Mouse (Mus musculus) kidney, embryonic 16.5 days (tissue): ENCODE results near the gene Lrfn4. TPM values are rescaled to one million over a fixed set of nuclear protein-coding genes. Genes with fewer than 3 reads are reported as not detected.

ENCODE experiments used
- ATAC-seq: fragments of 200-750 bp; cut with Nextera tagmentation; 2 replicates; pipeline ENCODE4 v1.8.0; 2017; ENCODE audit warnings: moderate TSS enrichment; ENCODE audit not compliant: low FRiP score, low TSS enrichment
- H3K27ac ChIP-seq: fragments of 300-500 bp; sonication (generic); 2 replicates; pipeline ENCODE4 v1.5.1; 2014; ENCODE audit warnings: low read length
- H3K27me3 ChIP-seq: fragments of 300-500 bp; sonication (generic); 2 replicates; pipeline ENCODE4 v1.6.1; 2014; ENCODE audit warnings: low read length, control low read depth, mixed read lengths; ENCODE audit not compliant: insufficient read depth
- H3K36me3 ChIP-seq: fragments of 300-500 bp; sonication (generic); 2 replicates; pipeline ENCODE4 v1.6.1; 2014; ENCODE audit warnings: low read length, control low read depth, mixed read lengths; ENCODE audit not compliant: insufficient read depth
- H3K4me1 ChIP-seq: fragments of 300-500 bp; sonication (generic); 2 replicates; pipeline ENCODE4 v1.6.1; 2014; ENCODE audit warnings: low read length, control low read depth, mixed read lengths; ENCODE audit not compliant: insufficient read depth
- H3K4me2 ChIP-seq: fragments of 300-500 bp; sonication (generic); replicated peaks from 2 replicates; pipeline ENCODE4 v1.6.1; 2014; ENCODE audit warnings: low read depth, low read length
- H3K4me3 ChIP-seq: fragments of 300-500 bp; sonication (generic); 2 replicates; pipeline ENCODE4 v1.5.1; 2014; ENCODE audit warnings: mild to moderate bottlenecking, low read length
- H3K9ac ChIP-seq: fragments of 300-500 bp; sonication (generic); replicated peaks from 2 replicates; pipeline ENCODE4 v1.6.1; 2014; ENCODE audit warnings: low read length
- H3K9me3 ChIP-seq: fragments of 300-500 bp; sonication (generic); 2 replicates; pipeline ENCODE4 v1.6.1; 2016; ENCODE audit warnings: low read length, control low read depth
- WGBS: fragments of 180-500 bp; shearing (Covaris S2); extraction: QIAGEN DNeasy Blood & Tissue Kit; methylation state at CpG from one replicate; pipeline ENCODE4 v1.1.7; 2014; 5-methylcytosine and 5-hydroxymethylcytosine counted together
- polyA plus RNA-seq: library from polyadenylated mRNA; unstranded; fragments of >200 nt; fragmentation: Nextera tagmentation; extraction: Ambion mirVana; gene quantifications from 2 replicates; pipeline ENCODE4 v1.2.1, GENCODE M21; 2015

Gene Lrfn4
- polyA plus RNA-seq, result 4.5 and 6.0 TPM in 2 replicates

DNA sequence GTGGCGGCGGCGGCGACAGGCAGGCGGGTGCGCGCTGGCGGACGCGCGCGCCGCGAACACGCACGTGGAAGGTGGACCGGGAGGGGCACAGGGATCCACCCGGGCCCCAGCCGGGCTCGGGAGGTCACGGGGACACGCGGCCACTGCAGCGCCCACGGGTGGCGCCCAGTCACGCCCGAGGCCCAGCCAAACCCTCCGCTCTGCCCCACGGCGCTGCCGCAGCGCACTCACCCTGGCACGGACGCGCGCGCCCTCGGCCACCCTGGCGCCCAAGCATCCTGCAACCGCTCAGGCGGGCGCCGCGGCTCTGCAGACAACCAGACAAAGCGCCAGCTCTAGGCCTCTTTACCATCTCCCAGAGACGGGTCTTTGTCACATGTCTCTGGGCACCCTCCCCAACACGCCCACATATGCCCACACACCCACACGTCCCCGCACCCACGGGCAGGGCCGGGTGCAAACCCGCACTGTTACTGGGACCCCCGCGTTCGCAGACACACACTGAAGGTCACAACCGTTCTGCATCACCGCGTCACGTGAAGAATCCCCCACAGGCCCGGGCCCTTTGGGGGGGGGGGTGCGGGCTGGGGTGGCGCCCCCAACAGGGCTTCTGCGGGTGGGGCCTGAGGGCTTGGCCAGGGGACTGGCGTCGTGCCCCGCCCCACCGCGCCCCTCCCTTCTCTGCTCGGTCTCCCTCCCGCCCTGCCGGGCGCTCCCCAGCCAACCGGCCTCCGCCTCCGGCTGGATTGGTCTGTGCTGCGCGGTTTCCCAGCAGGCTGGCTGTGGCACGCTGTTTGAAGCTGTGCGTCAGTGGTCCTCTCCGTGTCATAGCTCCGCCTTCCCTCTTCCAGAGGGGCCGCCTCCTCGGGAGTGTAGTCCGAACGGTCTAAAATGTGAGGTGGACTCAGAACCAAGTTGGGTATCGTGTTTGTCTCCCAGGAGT lies at the start of gene Lrfn4:
Lrfn4 (minus strand) TSS at position 517 of the 943 bp plus-strand sequence.
- Histone ChIP-seq H3K9me3 (no peaks in the 10 kb centered on the region), H3K27ac (peak within 1 kb of the TSS; percentile 94), H3K27me3 (no peaks in the 10 kb centered on the region), H3K36me3 (peaks cover 28% of the 10 kb centered on the region), H3K9ac (peak within 1 kb of the TSS; percentile 92), H3K4me2 (peak within 1 kb of the TSS; percentile 86), H3K4me3 (peak within 1 kb of the TSS; percentile 91), H3K4me1 (peaks cover 36% of the 10 kb centered on the region)
- ATAC-seq, result peak; percentile 97
- under 1% methylated on average over 79 of the region's 87 CpGs for WGBS

DNA sequence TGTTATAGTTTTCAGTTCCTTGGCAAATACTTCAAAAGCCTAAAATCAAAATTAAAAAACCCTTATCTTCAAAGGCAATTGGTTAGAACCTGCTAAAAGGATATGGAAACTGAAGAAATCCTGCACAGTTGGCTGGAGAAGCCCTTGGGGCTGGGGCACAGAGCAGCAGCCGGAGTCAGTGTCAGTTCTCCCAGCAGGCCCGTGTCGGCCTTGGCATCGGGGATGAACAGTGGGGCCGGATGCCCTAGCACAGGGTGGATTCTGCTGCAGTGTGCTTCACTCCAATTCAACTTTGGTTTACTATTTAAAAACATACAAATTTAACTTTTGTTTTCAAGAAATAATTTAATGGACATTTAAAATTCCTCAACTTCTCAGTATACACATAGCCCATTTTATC lies 42.7 kb upstream of the Lrfn4 start:
- no peak for ATAC-seq
- WGBS, result 85% methylated on average over 5 of the region's 5 CpGs
- H3K4me1 ChIP-seq, result no peaks in the 10 kb centered on the region
- H3K4me3 ChIP-seq, result no peak overlapping the region
- no peak overlapping the region for H3K9ac ChIP-seq
- no peaks in the 10 kb centered on the region for H3K36me3 ChIP-seq
- H3K9me3 ChIP-seq, result no peaks in the 10 kb centered on the region
- H3K27ac ChIP-seq, result no peak overlapping the region
- H3K27me3 ChIP-seq, result no peaks in the 10 kb centered on the region
- no peak overlapping the region for H3K4me2 ChIP-seq

DNA sequence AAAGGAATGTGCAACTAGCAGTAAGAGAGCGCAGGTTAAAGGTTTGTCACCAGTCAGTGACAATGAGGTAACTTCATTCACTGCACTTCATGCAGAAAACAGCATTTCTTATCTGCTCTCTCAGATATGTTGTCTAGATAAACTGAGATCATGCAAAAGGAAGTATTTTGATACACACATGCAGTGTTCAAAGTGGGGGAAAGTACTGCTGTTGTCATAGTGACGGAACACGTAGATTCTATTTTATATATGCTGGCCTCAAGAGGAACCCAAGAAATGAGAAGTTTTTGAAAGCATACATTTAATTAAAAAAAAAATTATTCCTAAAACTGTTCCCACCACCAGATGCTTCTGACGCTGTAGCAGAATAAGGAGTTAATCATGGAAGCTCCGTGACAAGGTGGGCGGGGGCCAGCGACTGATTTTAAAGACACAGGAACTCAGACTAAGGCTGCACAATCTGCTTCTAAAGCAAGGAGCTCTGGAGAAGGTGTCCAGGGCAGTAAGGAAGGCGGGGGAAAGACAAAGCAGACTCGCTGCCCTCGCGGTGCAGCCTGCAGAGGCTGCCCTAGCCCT lies 31.5 kb upstream of the Lrfn4 start:
- WGBS, result 74% methylated on average over 11 of the region's 11 CpGs
- no peak overlapping the region for H3K4me3 ChIP-seq
- H3K9me3 ChIP-seq, result no peaks in the 10 kb centered on the region
- H3K27ac ChIP-seq, result no peak overlapping the region
- H3K4me1 ChIP-seq, result no peaks in the 10 kb centered on the region
- H3K27me3 ChIP-seq, result no peaks in the 10 kb centered on the region
- H3K4me2 ChIP-seq, result no peak overlapping the region
- ATAC-seq, result no peak
- no peak overlapping the region for H3K9ac ChIP-seq
- no peaks in the 10 kb centered on the region for H3K36me3 ChIP-seq

DNA sequence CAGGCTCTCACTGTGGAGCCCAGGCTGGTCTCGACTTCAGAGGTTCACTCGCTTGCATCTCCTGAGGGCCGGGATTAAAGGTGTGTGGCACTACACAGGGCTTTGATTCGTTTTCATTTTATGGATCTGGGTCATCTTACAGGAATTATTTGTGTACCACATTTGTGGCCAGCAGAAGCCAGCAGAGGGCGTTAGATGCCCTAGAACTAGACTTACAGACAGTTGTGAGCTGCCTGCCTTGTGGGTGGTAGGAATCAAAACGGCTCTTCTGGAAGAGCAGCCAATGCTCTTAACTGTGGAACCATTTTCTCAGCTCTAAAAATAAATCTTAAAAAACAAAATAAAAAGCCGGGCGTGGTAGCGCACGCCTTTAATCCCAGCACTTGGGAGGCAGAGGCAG lies 28.8 kb upstream of the Lrfn4 start:
- no peak for ATAC-seq
- no peaks in the 10 kb centered on the region for H3K4me1 ChIP-seq
- H3K4me3 ChIP-seq, result no peak overlapping the region
- WGBS, result 44% methylated on average over 10 of the region's 10 CpGs
- no peak overlapping the region for H3K9ac ChIP-seq
- no peaks in the 10 kb centered on the region for H3K36me3 ChIP-seq
- no peak overlapping the region for H3K4me2 ChIP-seq
- H3K27ac ChIP-seq, result no peak overlapping the region
- H3K27me3 ChIP-seq, result no peaks in the 10 kb centered on the region
- no peaks in the 10 kb centered on the region for H3K9me3 ChIP-seq

DNA sequence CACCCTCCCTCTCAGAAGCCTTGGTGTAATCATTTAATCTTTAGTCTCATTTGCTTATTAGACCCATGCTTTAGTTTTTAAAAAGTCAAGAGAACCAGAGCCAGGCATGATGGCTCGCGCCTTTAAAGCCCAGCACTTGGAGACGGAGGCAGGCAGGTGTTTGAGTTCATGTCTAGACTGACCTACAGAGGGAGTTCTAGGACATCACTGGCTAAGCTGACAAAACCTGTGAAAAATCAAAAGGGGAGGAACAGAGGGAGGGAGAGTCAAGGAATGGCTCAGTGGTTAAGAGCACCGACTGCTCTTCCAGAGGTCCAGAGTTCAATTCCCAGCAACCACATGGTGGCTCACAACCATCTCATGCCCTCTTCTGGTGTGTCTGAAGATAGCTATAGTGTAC lies 20.5 kb upstream of the Lrfn4 start:
- H3K9ac ChIP-seq, result no peak overlapping the region
- WGBS, result 64% methylated on average over 4 of the region's 4 CpGs
- no peak overlapping the region for H3K27ac ChIP-seq
- no peak overlapping the region for H3K4me3 ChIP-seq
- no peak overlapping the region for H3K4me2 ChIP-seq
- no peaks in the 10 kb centered on the region for H3K4me1 ChIP-seq
- H3K9me3 ChIP-seq, result no peaks in the 10 kb centered on the region
- H3K27me3 ChIP-seq, result no peaks in the 10 kb centered on the region
- no peak for ATAC-seq
- H3K36me3 ChIP-seq, result no peaks in the 10 kb centered on the region

DNA sequence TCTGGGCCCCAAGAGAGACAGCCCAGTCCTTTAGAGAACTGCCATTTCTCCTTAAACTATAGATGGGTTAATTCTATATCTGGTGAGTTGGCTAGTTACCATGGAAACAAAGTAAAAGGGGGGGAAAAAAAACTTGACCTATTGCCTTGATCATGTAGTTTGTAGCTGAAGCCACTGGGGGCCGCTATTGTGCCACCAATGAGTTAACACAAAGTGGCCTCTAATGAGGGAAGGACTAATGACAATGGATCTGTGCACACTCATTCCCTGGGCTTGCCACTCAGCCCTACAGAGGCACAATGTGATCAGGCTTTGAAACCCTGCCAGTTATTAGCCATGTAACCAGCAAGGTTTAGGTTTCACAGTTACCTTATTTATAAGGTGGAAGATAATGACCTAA lies 13.4 kb upstream of the Lrfn4 start:
- no peak overlapping the region for H3K4me3 ChIP-seq

DNA sequence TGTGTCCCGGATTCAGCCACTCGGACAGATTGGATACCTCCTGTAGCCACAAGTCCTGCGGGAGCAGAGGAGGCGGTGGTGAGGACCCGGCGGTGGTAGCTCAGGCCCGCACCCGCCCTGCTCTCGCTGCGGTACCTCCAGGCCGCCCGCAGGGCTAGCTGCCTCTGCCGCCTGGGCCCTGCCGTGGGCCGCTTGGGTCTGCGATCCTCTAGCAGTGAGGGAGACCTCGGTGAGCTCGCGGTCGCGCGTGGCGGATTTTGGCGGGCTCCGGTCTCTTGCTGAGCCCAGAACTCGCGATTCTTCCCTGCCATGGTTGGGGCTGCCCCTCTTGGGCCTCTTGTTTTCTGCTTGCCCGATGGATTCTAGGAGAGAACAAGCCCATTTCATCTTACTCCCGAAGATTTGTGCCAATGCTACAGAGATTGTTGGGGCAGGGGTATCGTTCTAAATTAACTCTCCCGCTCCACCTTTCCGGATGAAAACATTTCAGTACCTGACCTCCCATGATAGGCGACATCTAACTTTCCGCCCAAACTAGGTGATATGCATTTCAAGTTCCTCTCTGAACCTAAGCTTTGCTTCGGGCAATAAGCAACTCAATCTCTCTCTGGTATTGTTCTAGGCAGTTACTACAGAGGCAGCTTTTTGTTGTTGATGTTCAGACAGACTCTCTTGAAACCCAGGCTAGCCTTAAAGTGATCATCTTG lies 10.5 kb upstream of the Lrfn4 start:
- H3K36me3 ChIP-seq, result peaks cover 29% of the 10 kb centered on the region
- no peaks in the 10 kb centered on the region for H3K27me3 ChIP-seq
- peak overlapping the region; percentile 97 for H3K4me3 ChIP-seq
- H3K9ac ChIP-seq, result peak overlapping the region; percentile 96
- ATAC-seq, result peak; percentile 79
- peaks cover 23% of the 10 kb centered on the region; the same call in 1 of the 2 replicates for H3K4me1 ChIP-seq
- under 1% methylated on average over 35 of the region's 35 CpGs for WGBS
- peak overlapping the region; percentile 88 for H3K27ac ChIP-seq
- H3K9me3 ChIP-seq, result no peaks in the 10 kb centered on the region
- peak overlapping the region; percentile 84 for H3K4me2 ChIP-seq

More for the DNA sequence above, 13.4 kb upstream of the Lrfn4 start:
- WGBS, result 0% methylated on average over 1 of the region's 1 CpGs
- ATAC-seq, result no peak
- H3K36me3 ChIP-seq, result peaks cover 2% of the 10 kb centered on the region; the same call in 1 of the 2 replicates
- no peaks in the 10 kb centered on the region for H3K27me3 ChIP-seq
- H3K9me3 ChIP-seq, result no peaks in the 10 kb centered on the region
- no peak overlapping the region for H3K4me2 ChIP-seq
- H3K27ac ChIP-seq, result no peak overlapping the region
- peaks cover 23% of the 10 kb centered on the region; the same call in 1 of the 2 replicates for H3K4me1 ChIP-seq
- H3K9ac ChIP-seq, result no peak overlapping the region

DNA sequence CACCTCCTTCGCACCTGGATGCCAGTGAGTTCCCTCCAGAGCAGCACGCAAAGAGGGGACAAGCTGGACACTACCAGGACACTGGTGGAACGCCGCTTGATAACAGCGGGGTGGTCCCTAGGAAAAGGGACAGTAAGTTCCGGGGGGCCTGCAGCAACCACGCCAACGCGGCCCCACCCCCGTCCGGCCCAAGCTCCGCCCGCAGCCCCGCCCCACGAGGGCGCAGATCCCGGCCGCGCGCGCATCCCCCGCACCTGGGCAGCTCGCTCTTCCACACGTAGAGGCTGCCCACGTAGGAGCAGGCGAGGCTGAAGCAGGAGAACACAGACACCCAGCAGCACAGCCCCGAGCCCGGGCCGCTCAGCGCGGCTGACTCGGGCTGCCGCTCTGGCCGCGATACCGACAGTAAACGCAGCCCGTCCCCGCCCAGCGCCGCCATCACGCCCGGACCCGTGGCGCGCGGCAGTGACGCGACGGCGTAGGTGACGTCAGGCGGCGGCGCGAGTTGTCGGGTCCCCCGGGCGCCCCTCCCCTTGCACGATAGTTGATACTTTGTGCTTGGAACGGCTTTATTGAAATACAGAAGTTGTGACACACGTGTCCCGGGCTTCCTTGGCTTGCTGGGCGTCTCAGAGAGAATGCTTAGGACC lies 9.8 kb upstream of the Lrfn4 start, which contains the start of gene Rce1:
Rce1 (minus strand) TSS at position 463 of the 650 bp plus-strand sequence.
- no peaks in the 10 kb centered on the region for H3K9me3 ChIP-seq
- peak; percentile 92 for ATAC-seq
- no peaks in the 10 kb centered on the region for H3K27me3 ChIP-seq
- peak within 1 kb of the TSS; percentile 96 for H3K9ac ChIP-seq
- H3K27ac ChIP-seq, result peak within 1 kb of the TSS; percentile 88
- H3K4me1 ChIP-seq, result peaks cover 23% of the 10 kb centered on the region; the same call in 1 of the 2 replicates
- peak within 1 kb of the TSS; percentile 97 for H3K4me3 ChIP-seq
- WGBS, result under 1% methylated on average over 64 of the region's 64 CpGs
- H3K4me2 ChIP-seq, result peak within 1 kb of the TSS; percentile 84
- peaks cover 32% of the 10 kb centered on the region for H3K36me3 ChIP-seq
